Mouse (Mus musculus) myocyte (in vitro differentiated cells): ENCODE data around the gene Lpp.

Experiments
- POLR2AphosphoS2 ChIP-seq: IDR thresholded peaks from one replicate; pipeline ENCODE4 v1.6.1; 2011; ENCODE audit warnings: low read depth, control low read depth; ENCODE audit not compliant: insufficient read length
- USF1 ChIP-seq: IDR thresholded peaks from one replicate; pipeline ENCODE4 v1.6.1; 2011; ENCODE audit warnings: low read depth, mild to moderate bottlenecking, control low read depth, moderate library complexity

DNA sequence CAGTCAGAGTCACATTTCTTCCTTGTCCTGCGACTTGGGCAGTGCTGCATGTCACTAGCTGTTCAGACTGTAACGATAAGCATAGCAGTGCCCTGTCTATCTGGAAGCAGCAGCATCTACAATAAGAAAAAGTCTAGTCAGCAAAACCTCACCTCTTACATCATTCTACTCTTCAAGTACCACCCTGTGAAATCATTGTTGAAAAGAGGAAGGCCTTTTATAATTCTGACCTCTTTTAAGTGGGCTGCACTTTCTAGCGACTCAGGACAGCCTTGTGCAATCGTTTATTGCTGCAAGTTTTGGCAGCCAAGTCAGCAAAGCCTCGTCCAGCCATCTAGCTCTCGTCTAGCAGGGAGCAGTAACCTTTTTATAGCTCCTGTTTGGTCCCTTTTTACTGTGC lies 498.1 kb downstream of the Lpp start:
- TF ChIP-seq USF1: no peak
- TF ChIP-seq POLR2AphosphoS2: no peak
